Mouse (Mus musculus): ENCODE results near the gene Sgms1.

- no peak for TF ChIP-seq CTCF (IDR thresholded peaks at IDR 0.05; ENCODE audit: extremely low read depth, insufficient read depth, insufficient read length, insufficient replicate concordance)
- TF ChIP-seq POLR2A (IDR thresholded peaks at IDR 0.05; ENCODE audit: low read depth, low read length): no peak
Measured at GRCm38 (mm10) chr19:32383738-32384137, 5.8 kb downstream of the Sgms1 start.
